Mouse (Mus musculus) MEL (cell line): ENCODE results near the gene Stim1. TPM values are rescaled to one million over a fixed set of nuclear protein-coding genes. Genes with fewer than 3 reads are reported as not detected.

Experiments
- DNase-seq: peaks from one replicate; pipeline ENCODE4 v3.0.0; 2011; ENCODE audit warnings: low read depth, low spot score
- H3K27ac ChIP-seq: 2 replicates; pipeline ENCODE4 v1.5.1; 2012; ENCODE audit warnings: low read depth, mild to moderate bottlenecking, control low read depth, low read length, moderate library complexity; ENCODE audit not compliant: control insufficient read depth
- H3K27me3 ChIP-seq, 2 experiments: fragments of 150-350 bp in 1 of 2; sonication (generic) in 1 of 2; 2 replicates each; pipeline ENCODE4 v1.6.1; 2012; ENCODE audit warnings: low read length in 2 of 2, mild to moderate bottlenecking in 2 of 2, improper control_type of control experiment in 1 of 2, moderate library complexity in 1 of 2; ENCODE audit not compliant: insufficient read depth in 2 of 2, control insufficient read depth in 1 of 2
- H3K36me3 ChIP-seq, 2 experiments: 2 replicates each; pipeline ENCODE4 v1.6.1; 2012 to 2014; ENCODE audit warnings: low read length in 2 of 2, improper control_type of control experiment in 1 of 2, inconsistent platforms in 1 of 2, mild to moderate bottlenecking in 1 of 2; ENCODE audit not compliant: insufficient read depth in 2 of 2, control insufficient read depth in 1 of 2
- H3K4me1 ChIP-seq, 2 experiments: fragments of 150-350 bp in 1 of 2; sonication (generic) in 1 of 2; 2 replicates each; pipeline ENCODE4 v1.6.1; 2012; ENCODE audit warnings: low read length in 2 of 2, improper control_type of control experiment in 1 of 2, mild to moderate bottlenecking in 1 of 2; ENCODE audit not compliant: insufficient read depth in 2 of 2, control insufficient read depth in 1 of 2
- H3K4me3 ChIP-seq, 2 experiments: fragments of 150-350 bp in 1 of 2; sonication (generic) in 1 of 2; 2 replicates each; pipeline ENCODE4 v1.5.1; 2012; ENCODE audit warnings: low read depth in 2 of 2, low read length in 2 of 2, mild to moderate bottlenecking in 2 of 2, moderate library complexity in 2 of 2, control low read depth in 1 of 2, improper control_type of control experiment in 1 of 2; ENCODE audit not compliant: control insufficient read depth in 1 of 2, insufficient read depth in 1 of 2
- H3K79me2 ChIP-seq: 2 replicates; pipeline ENCODE4 v1.6.1; 2012; ENCODE audit warnings: mild to moderate bottlenecking, low read length, moderate library complexity; ENCODE audit not compliant: control insufficient read depth, poor library complexity, insufficient read depth
- H3K9ac ChIP-seq: 2 replicates; pipeline ENCODE4 v1.6.1; 2012; ENCODE audit warnings: low read depth, mild to moderate bottlenecking, control low read depth, low read length, moderate library complexity; ENCODE audit not compliant: control insufficient read depth, poor library complexity, severe bottlenecking
- H3K9me3 ChIP-seq: fragments of 150-350 bp; sonication (generic); replicated peaks from 2 replicates; pipeline ENCODE4 v1.6.1; 2012; ENCODE audit warnings: mild to moderate bottlenecking, low read length, improper control_type of control experiment, moderate library complexity; ENCODE audit not compliant: insufficient read depth
- BHLHE40 ChIP-seq: IDR thresholded peaks from 2 replicates; pipeline ENCODE4 v1.6.1; 2012; ENCODE audit warnings: low read depth, mild to moderate bottlenecking, inconsistent platforms, low read length, improper control_type of control experiment, borderline replicate concordance
- CHD1 ChIP-seq: IDR thresholded peaks from 2 replicates; pipeline ENCODE4 v1.6.1; 2012; ENCODE audit warnings: low read depth, mild to moderate bottlenecking, inconsistent platforms, low read length, improper control_type of control experiment
- CHD2 ChIP-seq: IDR thresholded peaks from 2 replicates; pipeline ENCODE4 v1.6.1; 2011; ENCODE audit warnings: low read length, improper control_type of control experiment
- E2F4 ChIP-seq: IDR thresholded peaks from 2 replicates; pipeline ENCODE4 v1.6.1; 2011; ENCODE audit warnings: low read depth, low read length, improper control_type of control experiment, borderline replicate concordance
- ELF1 ChIP-seq: IDR thresholded peaks from 2 replicates; pipeline ENCODE4 v1.6.1; 2014; ENCODE audit warnings: low read depth, mild to moderate bottlenecking, inconsistent platforms, low read length, improper control_type of control experiment, moderate library complexity
- EP300 ChIP-seq, 2 experiments: IDR thresholded peaks; 2 replicates each; pipeline ENCODE4 v1.6.1; 2011; ENCODE audit warnings: improper control_type of control experiment in 2 of 2, low read length in 2 of 2, low read depth in 1 of 2, mild to moderate bottlenecking in 1 of 2
- ETS1 ChIP-seq: IDR thresholded peaks from 2 replicates; pipeline ENCODE4 v1.6.1; 2012; ENCODE audit warnings: low read depth, mild to moderate bottlenecking, inconsistent platforms, low read length, improper control_type of control experiment, moderate library complexity
- GATA1 ChIP-seq: IDR thresholded peaks from 2 replicates; pipeline ENCODE4 v1.6.1; 2011; ENCODE audit warnings: low read depth, low read length, improper control_type of control experiment
- HCFC1 ChIP-seq: IDR thresholded peaks from 2 replicates; pipeline ENCODE4 v1.6.1; 2012; ENCODE audit warnings: low read depth, mild to moderate bottlenecking, inconsistent platforms, low read length, improper control_type of control experiment, moderate library complexity
- JUND ChIP-seq: IDR thresholded peaks from 2 replicates; pipeline ENCODE4 v1.6.1; 2011; ENCODE audit warnings: low read depth, mild to moderate bottlenecking, improper control_type of control experiment, low read length
- KAT2A ChIP-seq: conservative IDR thresholded peaks from 2 replicates; pipeline ENCODE4 v1.6.1; 2012; ENCODE audit warnings: low read depth, low read length, improper control_type of control experiment, inconsistent platforms
- MAX ChIP-seq: IDR thresholded peaks from 2 replicates; pipeline ENCODE4 v1.6.1; 2011; ENCODE audit warnings: low read length, improper control_type of control experiment
- MEF2A ChIP-seq: IDR thresholded peaks from 2 replicates; pipeline ENCODE4 v1.6.1; 2014; ENCODE audit warnings: low read depth, mild to moderate bottlenecking, inconsistent platforms, low read length, improper control_type of control experiment; ENCODE audit not compliant: poor library complexity, insufficient replicate concordance, severe bottlenecking; ENCODE audit errors: extremely low read depth
- MXI1 ChIP-seq: IDR thresholded peaks from 2 replicates; pipeline ENCODE4 v1.6.1; 2011; ENCODE audit warnings: mild to moderate bottlenecking, low read depth, low read length, improper control_type of control experiment
- MYB ChIP-seq: IDR thresholded peaks from 2 replicates; pipeline ENCODE4 v1.6.1; 2011; ENCODE audit warnings: mild to moderate bottlenecking, low read depth, low read length, improper control_type of control experiment
- MYC ChIP-seq: IDR thresholded peaks from 2 replicates; pipeline ENCODE4 v1.6.1; 2011; ENCODE audit warnings: low read depth, mild to moderate bottlenecking, low read length, improper control_type of control experiment, moderate library complexity
- NELFE ChIP-seq: IDR thresholded peaks from 2 replicates; pipeline ENCODE4 v1.6.1; 2011; ENCODE audit warnings: low read depth, low read length, improper control_type of control experiment
- NRF1 ChIP-seq: IDR thresholded peaks from 2 replicates; pipeline ENCODE4 v1.6.1; 2014; ENCODE audit warnings: low read depth, mild to moderate bottlenecking, inconsistent platforms, low read length, improper control_type of control experiment, moderate library complexity; ENCODE audit not compliant: poor library complexity, insufficient read depth, severe bottlenecking
- POLR2A ChIP-seq, 2 experiments: IDR thresholded peaks; 2 replicates each; pipeline ENCODE4 v1.6.1; 2011 to 2012; ENCODE audit warnings: low read length in 2 of 2, mild to moderate bottlenecking in 2 of 2, control low read depth in 1 of 2, improper control_type of control experiment in 1 of 2, low read depth in 1 of 2, moderate library complexity in 1 of 2; ENCODE audit not compliant: control insufficient read depth in 1 of 2, insufficient read depth in 1 of 2, poor library complexity in 1 of 2
- POLR2AphosphoS2 ChIP-seq: IDR thresholded peaks from 2 replicates; pipeline ENCODE4 v1.6.1; 2011; ENCODE audit warnings: low read length, improper control_type of control experiment
- POLR2AphosphoS5 ChIP-seq: IDR thresholded peaks from 2 replicates; pipeline ENCODE4 v1.6.1; 2012; ENCODE audit warnings: low read depth, borderline replicate concordance, mild to moderate bottlenecking, inconsistent platforms, low read length, moderate library complexity, mixed read lengths
- RAD21 ChIP-seq: IDR thresholded peaks from 2 replicates; pipeline ENCODE4 v1.6.1; 2011; ENCODE audit warnings: mild to moderate bottlenecking, low read depth, low read length, improper control_type of control experiment
- RCOR1 ChIP-seq: IDR thresholded peaks from 2 replicates; pipeline ENCODE4 v1.6.1; 2012; ENCODE audit warnings: low read depth, mild to moderate bottlenecking, inconsistent platforms, low read length, improper control_type of control experiment
- SIN3A ChIP-seq: IDR thresholded peaks from 2 replicates; pipeline ENCODE4 v1.6.1; 2012; ENCODE audit warnings: low read length, improper control_type of control experiment, inconsistent platforms
- SMC3 ChIP-seq: IDR thresholded peaks from 2 replicates; pipeline ENCODE4 v1.6.1; 2011; ENCODE audit warnings: low read depth, low read length, improper control_type of control experiment
- TAL1 ChIP-seq: IDR thresholded peaks from 2 replicates; pipeline ENCODE4 v1.6.1; 2012; ENCODE audit warnings: mild to moderate bottlenecking, inconsistent platforms, low read length, moderate library complexity, mixed read lengths
- TBP ChIP-seq: IDR thresholded peaks from 2 replicates; pipeline ENCODE4 v1.8.0; 2011; ENCODE audit warnings: low read depth, low read length, improper control_type of control experiment
- TCF12 ChIP-seq: IDR thresholded peaks from 2 replicates; pipeline ENCODE4 v1.6.1; 2014; ENCODE audit warnings: low read depth, mild to moderate bottlenecking, inconsistent platforms, low read length, improper control_type of control experiment, moderate library complexity
- UBTF ChIP-seq: IDR thresholded peaks from 2 replicates; pipeline ENCODE4 v1.6.1; 2012; ENCODE audit warnings: low read depth, mild to moderate bottlenecking, inconsistent platforms, low read length, improper control_type of control experiment, moderate library complexity, borderline replicate concordance; ENCODE audit not compliant: insufficient read depth
- USF2 ChIP-seq, 2 experiments: IDR thresholded peaks; 2 replicates each; pipeline ENCODE4 v1.6.1; 2011 to 2012; ENCODE audit warnings: improper control_type of control experiment in 2 of 2, low read length in 2 of 2, borderline replicate concordance in 1 of 2, inconsistent platforms in 1 of 2, low read depth in 1 of 2, mild to moderate bottlenecking in 1 of 2; ENCODE audit not compliant: insufficient read depth in 1 of 2
- ZMIZ1 ChIP-seq: IDR thresholded peaks from 2 replicates; pipeline ENCODE4 v1.6.1; 2012; ENCODE audit warnings: low read depth, mild to moderate bottlenecking, inconsistent platforms, low read length, improper control_type of control experiment, moderate library complexity
- ZNF384 ChIP-seq: IDR thresholded peaks from 2 replicates; pipeline ENCODE4 v1.6.1; 2012; ENCODE audit warnings: low read depth, mild to moderate bottlenecking, inconsistent platforms, low read length, improper control_type of control experiment
- polyA plus RNA-seq, 2 experiments: library from polyadenylated mRNA; stranded (reverse) in 1 of 2; unstranded in 1 of 2; fragments of >175 nt in 1 of 2; fragments of >200 nt in 1 of 2; gene quantifications; 2 replicates each; pipeline versions ENCODE4 v1.2.1 to v1.2.4; 2012; ENCODE audit warnings: low replicate concordance in 2 of 2, low read depth in 1 of 2; ENCODE audit not compliant: insufficient read length in 2 of 2, insufficient read depth in 1 of 2, missing spikeins in 1 of 2
- total RNA-seq: library from RNA; depleted of rRNA; stranded (reverse); fragments of 300-350 nt; gene quantifications from 2 replicates; pipeline ENCODE4 v1.2.3, GENCODE M21; 2012

The Stim1 gene
- total and polyA plus RNA-seq, 3 experiments = 26.1 to 65.0 TPM; not detected in 1

- Histone ChIP-seq H3K27ac (peak overlapping the region; percentile 99), H3K36me3 (peaks cover 5 to 61% of the 10 kb centered on the region in 2 experiments), H3K4me3 (no peak overlapping the region; a peak in 1 of 4 replicates), H3K4me1 (peaks cover 38 to 62% of the 10 kb centered on the region in 2 experiments), H3K27me3 (no peaks in the 10 kb centered on the region), H3K9ac (peak overlapping the region; percentile 63), H3K79me2 (peaks cover 47% of the 10 kb centered on the region)
- peak; percentile 87 for DNase-seq
- TF ChIP-seq NRF1 (peak; percentile 47; the same call in 1 of the 2 replicates), CHD2 (no peak), ZMIZ1 (0 out of 2 replicates have a peak, but pooled peaks have one; percentile 52), SIN3A (peak; percentile 42; the same call in 1 of the 2 replicates), MYC (peak; percentile 46), ELF1 (peak; percentile 24; the same call in 1 of the 2 replicates), SMC3 (no peak), ETS1 (peak; percentile 90), JUND (peak; percentile 79; the same call in 1 of the 2 replicates), CHD1 (no peak), MYB (peak; percentile 87), MXI1 (peak; percentile 43), RAD21 (no peak), EP300 (IDR thresholded peaks at IDR 0.05; ENCODE audit: low read depth in 1 of 2, low read length in 2 of 2) (peak; percentile 91 to 92), POLR2AphosphoS5 (no peak), RCOR1 (no peak; the same call in 1 of the 2 replicates), TBP (peak; percentile 74; the same call in 1 of the 2 replicates), MEF2A (no peak; the same call in 1 of the 2 replicates), BHLHE40 (no peak), E2F4 (no peak), UBTF (no peak), MAX (peak; percentile 30; the same call in 1 of the 2 replicates), KAT2A (no peak), POLR2A (IDR thresholded peaks at IDR 0.05; ENCODE audit: control insufficient read depth in 1 of 2, insufficient read depth in 1 of 2, low read depth in 1 of 2, low read length in 2 of 2, poor library complexity in 1 of 2) (peak in 1 of 2 experiments; percentile 61; a peak in 2 of 4 replicates), HCFC1 (0 out of 2 replicates have a peak, but pooled peaks have one; percentile 29), POLR2AphosphoS2 (no peak), ZNF384 (peak; percentile 94), TCF12 (peak; percentile 68), USF2 (IDR thresholded peaks at IDR 0.05; ENCODE audit: borderline replicate concordance in 1 of 2, insufficient read depth in 1 of 2, low read depth in 1 of 2, low read length in 2 of 2) (no peak), NELFE (peak; percentile 41; the same call in 1 of the 2 replicates), GATA1 (peak; percentile 91), TAL1 (peak; percentile 50; the same call in 1 of the 2 replicates)
- TF ChIP-seq, all 39 proteins: peak for 19
- no peaks in the 10 kb centered on the region for H3K9me3 ChIP-seq
Observed at GRCm38 (mm10) chr7:102242371-102242770, 25.2 kb upstream of the Stim1 start.
